Mouse (Mus musculus): ENCODE measurements around the gene Slc18a2.

DNA sequence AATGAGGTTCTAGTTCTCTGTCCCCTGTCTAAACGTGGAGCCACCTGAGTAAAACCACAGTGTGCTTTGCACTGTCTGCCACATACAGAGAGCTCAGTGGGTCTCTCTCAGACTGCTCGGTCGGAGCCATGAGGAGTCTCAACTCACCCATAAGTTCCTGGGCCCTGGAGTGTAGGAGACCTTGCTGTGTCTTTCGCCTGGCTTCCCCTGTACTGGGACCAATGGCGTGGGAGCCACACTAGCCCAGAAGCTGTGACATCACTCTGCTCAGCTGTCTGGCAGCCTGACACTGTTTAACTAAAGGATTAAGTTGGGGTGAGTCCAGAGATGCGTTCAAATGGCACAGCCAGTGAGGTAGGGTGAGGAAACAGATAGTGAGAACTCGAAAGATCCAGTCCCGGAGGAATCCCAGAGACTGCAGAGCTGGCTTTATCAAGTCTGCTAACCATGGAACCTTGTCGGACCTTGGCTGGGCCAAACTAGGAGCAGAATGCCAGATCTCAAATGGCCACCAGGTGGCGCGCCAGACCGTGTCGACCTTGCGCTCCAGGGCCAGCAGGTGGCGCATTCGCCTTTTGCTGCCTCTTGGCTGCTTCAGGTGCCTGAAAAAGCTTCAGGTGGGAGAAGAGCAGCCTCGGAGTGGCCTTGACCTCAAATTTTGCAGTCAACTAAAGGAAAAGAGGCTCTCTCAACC, 21.4 kb upstream of the Slc18a2 start:
- TF ChIP-seq CTCF (IDR thresholded peaks at IDR 0.05; ENCODE audit: insufficient read depth, low read depth, low read length): peak; percentile 100
- TF ChIP-seq POLR2A (IDR thresholded peaks at IDR 0.05; ENCODE audit: insufficient read depth, low read depth, low read length): no peak
